In the genomic region with DNA sequence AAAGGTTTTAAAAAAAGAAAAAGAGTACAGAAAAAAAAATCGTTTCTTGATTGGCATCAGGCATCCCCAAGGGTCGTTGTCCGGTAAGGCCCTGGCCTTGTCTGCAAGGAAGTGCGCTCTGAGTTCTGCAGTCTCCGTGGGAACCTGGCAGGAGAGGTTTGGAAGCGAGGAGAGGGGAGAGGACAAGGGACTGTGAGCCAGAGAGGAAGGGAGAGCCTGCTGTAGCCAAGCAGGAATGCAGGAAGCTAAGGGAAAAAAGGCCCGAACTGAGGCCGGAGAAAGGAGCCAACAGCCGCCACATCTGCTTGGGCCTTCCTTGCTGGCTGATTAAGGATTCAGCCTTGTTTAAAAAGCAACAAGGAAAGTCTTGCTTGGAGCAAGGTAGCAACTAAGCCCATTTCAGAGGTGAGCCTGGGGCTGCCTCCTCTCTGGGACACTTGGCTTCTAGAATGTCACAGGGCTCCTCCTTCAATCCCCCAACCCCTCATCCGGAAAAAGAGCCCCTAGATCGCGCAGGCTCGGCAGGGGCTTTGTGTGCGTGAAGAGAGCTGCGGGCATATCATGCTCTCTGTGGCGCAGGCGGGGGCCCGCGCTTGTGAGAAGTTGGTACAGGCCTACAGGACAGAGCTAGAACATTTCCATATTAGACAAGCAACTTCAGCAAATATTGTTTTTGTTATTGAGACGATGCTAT, we compare ENCODE assay signal across 9 mouse cellular contexts. TPM values are rescaled to one million over a fixed set of nuclear protein-coding genes. Genes with fewer than 3 reads are reported as not detected.
A peak's percentile ranks its signal among the peaks of the same experiment; 100 is the strongest.
DNase-seq lines count a peak whose midpoint lies in the region; ATAC-seq lines count a peak whose summit lies in the region.
"Had no signal": no experiment of that assay in that cellular context is flagged by ENCODE, and none has a peak within 500 bp of the region (broad histone marks: within the 10 kb centered on the region; RNA-seq: fewer than 3 reads in every experiment).

No protein-coding gene starts in this region.

- H3K27ac ChIP-seq in embryonic facial prominence, embryonic 11.5 days (replicated peaks; ENCODE audit: low read depth, low read length) = peak overlapping the region; percentile 82
- peak overlapping the region; percentile 74 for H3K27ac ChIP-seq in midbrain, embryonic 10.5 days (replicated peaks)

- H3K36me3 ChIP-seq in embryonic facial prominence, embryonic 11.5 days (replicated peaks; ENCODE audit: control insufficient read depth, insufficient read depth, low read depth, low read length) = no peaks in the 10 kb centered on the region
- no peaks in the 10 kb centered on the region for H3K36me3 ChIP-seq in midbrain, embryonic 10.5 days

- H3K9ac ChIP-seq in embryonic facial prominence, embryonic 11.5 days (replicated peaks; ENCODE audit: low read length) = peak overlapping the region; percentile 44

- peaks cover 9% of the 10 kb centered on the region; the same call in 1 of the 2 replicates for H3K4me1 ChIP-seq in embryonic facial prominence, embryonic 11.5 days (ENCODE audit: control insufficient read depth, insufficient read depth, low read length)
- H3K4me1 ChIP-seq in midbrain, embryonic 10.5 days = peaks cover 53% of the 10 kb centered on the region

- 40% methylated on average over 20 of the region's 20 CpGs for WGBS in embryonic facial prominence, embryonic 11.5 days
- WGBS in midbrain, embryonic 10.5 days = 50% methylated on average over 20 of the region's 20 CpGs

- intact Hi-C loops in heart, postnatal 14 days (cut with DNase I) = loop anchor here (2.0 to 10.0 kb wide), 2 partner anchors 54 to 266 kb away; no protein-coding TSS in a partner anchor

- DNase-seq in gastrocnemius, adult 18-20 months (ENCODE audit: low spot score) = peak; percentile 41
- no peak for DNase-seq in gastrocnemius, postnatal 10 days
- peak; percentile 55 for DNase-seq in embryonic facial prominence, embryonic 11.5 days (ENCODE audit: low spot score)
- DNase-seq in heart, postnatal 14 days = peak; percentile 55 to 65
- peak; percentile 46 for DNase-seq in midbrain, embryonic 10.5 days (ENCODE audit: low spot score)
- no peak for DNase-seq in frontal cortex, adult 2 months (ENCODE audit: extremely low spot score in 1 of 2, low spot score in 1 of 2)
- DNase-seq in retina, embryonic 14.5 days (ENCODE audit: low spot score) = no peak

- H3K27me3 ChIP-seq in embryonic facial prominence, embryonic 11.5 days (ENCODE audit: control insufficient read depth, insufficient read depth, low read length) = no peaks in the 10 kb centered on the region
- H3K27me3 ChIP-seq in midbrain, embryonic 10.5 days (ENCODE audit: low read depth, poor library complexity, severe bottlenecking) = no peaks in the 10 kb centered on the region

- H3K4me2 ChIP-seq in embryonic facial prominence, embryonic 11.5 days (ENCODE audit: low read depth, low read length) = no peak overlapping the region

- no peak for ATAC-seq in embryonic facial prominence, embryonic 11.5 days (replicated peaks; ENCODE audit: insufficient number of reproducible peaks, low FRiP score, low TSS enrichment, low read depth)
- no peak for ATAC-seq in granulocyte monocyte progenitor cell, adult 5-6 weeks (replicated peaks; ENCODE audit: poor library complexity, severe bottlenecking)

- no peak overlapping the region for H3K4me3 ChIP-seq in embryonic facial prominence, embryonic 11.5 days (ENCODE audit: low read depth, low read length)
- H3K4me3 ChIP-seq in midbrain, embryonic 10.5 days = 0 out of 2 replicates have a peak overlapping the region, but pooled peaks have one; percentile 14

- H3K9me3 ChIP-seq in embryonic facial prominence, embryonic 11.5 days (replicated peaks; ENCODE audit: control insufficient read depth, low read length) = no peaks in the 10 kb centered on the region
- H3K9me3 ChIP-seq in midbrain, embryonic 10.5 days (replicated peaks) = peaks cover 4% of the 10 kb centered on the region; the same call in 1 of the 2 replicates

RNA-seq across cellular contexts. Expression of a gene that starts 31.6 kb away (rescaled TPM):
- under 1 TPM in 1 of 2 experiments, not detected in 1; 0.07 TPM for total RNA-seq in gastrocnemius, adult 18-20 months (2021)
- total RNA-seq in gastrocnemius, postnatal 10 days (2021) = not detected
- polyA plus RNA-seq in embryonic facial prominence, embryonic 11.5 days (2014; fragmentation: Nextera tagmentation; extraction: Ambion mirVana) = 0.22 and 0.86 TPM in 2 replicates
- under 1 TPM in 1 of 2 experiments, not detected in 1; 0.15 TPM for total RNA-seq in heart, postnatal 14 days (2021)
- 0.55 and 0.84 TPM in 2 replicates for polyA plus RNA-seq in midbrain, embryonic 10.5 days (2016; fragmentation: Nextera tagmentation; extraction: Ambion mirVana)
- 0.19 and 0.34 TPM in 2 replicates for polyA plus RNA-seq in frontal cortex, adult 2 months (2012; rRNA removed)
- 2.8 and 3.0 TPM in 2 replicates for total RNA-seq in granulocyte monocyte progenitor cell, adult 5-6 weeks (2014; fragmentation: Nextera tagmentation)
- total RNA-seq in granulocyte monocyte progenitor cell, adult 5-6 weeks (2017) = 0.62 and 3.1 TPM in 2 replicates

RNA-seq across cellular contexts. Expression of a gene that starts 34.2 kb away (rescaled TPM):
- total RNA-seq in gastrocnemius, adult 18-20 months (2021) = not detected
- total RNA-seq in gastrocnemius, postnatal 10 days (2021) = under 1 TPM; 0.14 to 0.23 TPM
- polyA plus RNA-seq in embryonic facial prominence, embryonic 11.5 days (2014; fragmentation: Nextera tagmentation; extraction: Ambion mirVana) = 0.31 and 0.60 TPM in 2 replicates
- under 1 TPM; 0.45 to 0.80 TPM for total RNA-seq in heart, postnatal 14 days (2021)
- 0.14 TPM in 1 of 2 replicates, not detected in the other for polyA plus RNA-seq in midbrain, embryonic 10.5 days (2016; fragmentation: Nextera tagmentation; extraction: Ambion mirVana)
- polyA plus RNA-seq in frontal cortex, adult 2 months (2012; rRNA removed) = 0.14 and 0.19 TPM in 2 replicates
- total RNA-seq in granulocyte monocyte progenitor cell, adult 5-6 weeks (2014; fragmentation: Nextera tagmentation) = not detected in 2 replicates
- 0.34 TPM in 1 of 2 replicates, not detected in the other for total RNA-seq in granulocyte monocyte progenitor cell, adult 5-6 weeks (2017)
- total RNA-seq: layer of hippocampus, postnatal 10 days had no signal

Comparison
In these comparisons a context has a peak if more than half of its experiments do, and no peak if none do; other contexts are left out.
1. DNase-seq: peak in gastrocnemius, adult 18-20 months (single experiment), embryonic facial prominence, embryonic 11.5 days (single experiment), heart, postnatal 14 days (2 of 2) and midbrain, embryonic 10.5 days (single experiment); none in gastrocnemius, postnatal 10 days (single experiment), frontal cortex, adult 2 months (0 of 2) and retina, embryonic 14.5 days (single experiment).